Mouse (Mus musculus): ENCODE results near the gene Map3k21.

GRCm38 (mm10) chr8:125985364-125985763, 75.1 kb downstream of the Map3k21 start:
- TF ChIP-seq JUND (conservative IDR thresholded peaks at IDR 0.05; ENCODE audit: low read depth, low read length) (no peak), MAFK (IDR thresholded peaks at IDR 0.05; ENCODE audit: insufficient replicate concordance, low read length) (no peak), RAD21 (IDR thresholded peaks at IDR 0.05; ENCODE audit: low read depth, low read length) (no peak), E2F4 (IDR thresholded peaks at IDR 0.05; ENCODE audit: insufficient replicate concordance, low read depth, low read length) (no peak), USF1 (IDR thresholded peaks at IDR 0.05; ENCODE audit: low read depth, low read length) (no peak), POLR2AphosphoS2 (IDR thresholded peaks at IDR 0.05; ENCODE audit: low read depth, low read length) (no peak), SIN3A (IDR thresholded peaks at IDR 0.05; ENCODE audit: low read length) (no peak), POLR2A (IDR thresholded peaks at IDR 0.05; ENCODE audit: low read depth, low read length) (no peak), PAX5 (IDR thresholded peaks at IDR 0.05; ENCODE audit: low read length) (no peak), CTCF (conservative IDR thresholded peaks at IDR 0.05 in 1 of 2, IDR thresholded peaks at IDR 0.05 in 1 of 2; ENCODE audit: low read depth in 2 of 2, low read length in 2 of 2) (no peak), ETS1 (conservative IDR thresholded peaks at IDR 0.05; ENCODE audit: low read depth, low read length) (no peak), BHLHE40 (IDR thresholded peaks at IDR 0.05; ENCODE audit: low read depth, low read length) (no peak), MAX (IDR thresholded peaks at IDR 0.05; ENCODE audit: low read length) (no peak)
